ENCODE assay signal across 14 mouse cellular contexts in genomic region chr6:120532594-120532993, GRCm38 (mm10). TPM values are rescaled to one million over a fixed set of nuclear protein-coding genes. Genes with fewer than 3 reads are reported as not detected.
"Had no signal": no experiment of that assay in that cellular context is flagged by ENCODE, and none has a peak within 500 bp of the region (broad histone marks: within the 10 kb centered on the region; RNA-seq: fewer than 3 reads in every experiment).

No protein-coding gene starts in this region.

- H3K27ac ChIP-seq: kidney, postnatal 0 days; limb, embryonic 15.5 days; macrophage; midbrain, embryonic 13.5 days; stomach, postnatal 0 days had no signal

- H3K27me3 ChIP-seq: midbrain, embryonic 13.5 days had no signal

- ATAC-seq: intestine, embryonic 16.5 days; midbrain, embryonic 13.5 days had no signal

- H3K9ac ChIP-seq: limb, embryonic 15.5 days had no signal

- DNase-seq: kidney, postnatal 36 days; layer of hippocampus, adult 9-11 months; layer of hippocampus, postnatal 36 days; lung, adult 2 months; lung, postnatal 10 days; right cerebral cortex, adult 18-20 months; thymus, postnatal 4 days had no signal

- H3K36me3 ChIP-seq: midbrain, embryonic 13.5 days had no signal

- H3K9me3 ChIP-seq: limb, embryonic 15.5 days; megakaryocyte, embryonic 14.5 days; midbrain, embryonic 13.5 days had no signal

RNA-seq across cellular contexts. Expression of gene Tmem121b, which starts 39.0 kb away (rescaled TPM):
- polyA plus RNA-seq: limb, embryonic 15.5 days; macrophage had no signal
